Mouse (Mus musculus) liver, embryonic 13.5 days (tissue): ENCODE results near the gene Mrpl18. TPM values are rescaled to one million over a fixed set of nuclear protein-coding genes. Genes with fewer than 3 reads are reported as not detected.
A peak's percentile ranks its signal among the peaks of the same experiment; 100 is the strongest.

Experiments
- ATAC-seq: fragments of 200-750 bp; cut with Nextera tagmentation; 2 replicates; pipeline ENCODE4 v1.8.0; 2017; ENCODE audit warnings: low read depth, mild to moderate bottlenecking, moderate number of reproducible peaks, moderate library complexity
- DNase-seq: peaks from one replicate; pipeline ENCODE4 v3.0.0; 2022
- H3K27ac ChIP-seq: fragments of 300-500 bp; sonication (generic); 2 replicates; pipeline ENCODE4 v1.5.1; 2015; ENCODE audit warnings: moderate library complexity, mild to moderate bottlenecking, inconsistent platforms
- H3K27me3 ChIP-seq: fragments of 300-500 bp; sonication (generic); 2 replicates; pipeline ENCODE4 v1.6.1; 2015; ENCODE audit warnings: mild to moderate bottlenecking, inconsistent platforms
- H3K36me3 ChIP-seq: fragments of 300-500 bp; sonication (generic); 2 replicates; pipeline ENCODE4 v1.6.1; 2015; ENCODE audit warnings: mild to moderate bottlenecking, inconsistent platforms
- H3K4me1 ChIP-seq: fragments of 300-500 bp; sonication (generic); replicated peaks from 2 replicates; pipeline ENCODE4 v1.6.1; 2015; ENCODE audit warnings: inconsistent platforms
- H3K4me2 ChIP-seq: fragments of 300-500 bp; sonication (generic); 2 replicates; pipeline ENCODE4 v1.6.1; 2015; ENCODE audit warnings: inconsistent platforms, mild to moderate bottlenecking, moderate library complexity
- H3K4me3 ChIP-seq: fragments of 300-500 bp; sonication (generic); replicated peaks from 2 replicates; pipeline ENCODE4 v1.5.1; 2015; ENCODE audit warnings: mild to moderate bottlenecking, inconsistent platforms
- H3K9ac ChIP-seq: fragments of 300-500 bp; sonication (generic); 2 replicates; pipeline ENCODE4 v1.6.1; 2015; ENCODE audit warnings: mild to moderate bottlenecking, inconsistent platforms
- H3K9me3 ChIP-seq: fragments of 300-500 bp; sonication (generic); replicated peaks from 2 replicates; pipeline ENCODE4 v1.6.1; 2016; ENCODE audit warnings: inconsistent platforms
- WGBS: fragments of 180-500 bp; shearing (Covaris S2); methylation state at CpG from one replicate; pipeline ENCODE4 v1.1.7; 2015; ENCODE audit not compliant: insufficient replicate concordance; 5-methylcytosine and 5-hydroxymethylcytosine counted together
- microRNA-seq: library from miRNA; unstranded; fragments of <30 nt; microRNA quantifications from one replicate; pipeline ENCODE4, GENCODE M21; 2016
- polyA plus RNA-seq: library from polyadenylated mRNA; unstranded; fragments of >200 nt; fragmentation: Nextera tagmentation; extraction: Ambion mirVana; gene quantifications from 2 replicates; pipeline ENCODE4 v1.2.1, GENCODE M21; 2015

Gene Mrpl18
- polyA plus RNA-seq, 1 experiment from 2014 or later, result 184 TPM

DNA sequence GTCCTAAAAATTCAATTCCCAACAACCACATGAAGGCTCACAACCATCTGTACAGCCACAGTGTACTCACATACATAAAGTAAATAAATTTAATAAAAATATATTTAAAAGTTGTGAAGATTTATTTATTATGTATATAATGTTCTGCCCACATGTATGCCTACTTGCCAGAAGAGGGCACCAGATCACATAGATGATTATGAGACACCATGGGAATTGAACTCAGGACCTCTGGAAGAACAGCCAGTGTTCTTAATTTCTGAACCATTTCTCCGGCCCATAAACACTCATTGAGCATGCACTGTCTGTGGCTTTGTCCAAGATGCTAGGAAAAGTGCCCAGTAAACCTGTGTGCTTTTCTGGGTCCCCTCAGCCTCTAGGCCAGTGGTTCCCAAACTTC is 34.9 kb downstream of the Mrpl18 start:
- Histone ChIP-seq H3K4me2 (no peak overlapping the region), H3K27me3 (peaks cover 12% of the 10 kb centered on the region; the same call in 1 of the 2 replicates), H3K27ac (no peak overlapping the region), H3K4me3 (no peak overlapping the region), H3K9ac (no peak overlapping the region), H3K9me3 (no peaks in the 10 kb centered on the region), H3K36me3 (no peaks in the 10 kb centered on the region), H3K4me1 (peaks cover 7% of the 10 kb centered on the region; the same call in 1 of the 2 replicates)
- 54% methylated on average over 1 of the region's 1 CpGs for WGBS
- DNase-seq (no peak), ATAC-seq (no peak)

GRCm38 (mm10) chr17:12880178-12880577 is 36.0 kb downstream of the Mrpl18 start:
- DNase-seq (peak; percentile 53), ATAC-seq (0 out of 2 replicates have a peak, but pooled peaks have one; percentile 47)
- Histone ChIP-seq H3K4me3 (peak overlapping the region; percentile 12; the same call in 1 of the 2 replicates), H3K4me2 (peak overlapping the region; percentile 43), H3K9me3 (no peaks in the 10 kb centered on the region), H3K4me1 (peaks cover 7% of the 10 kb centered on the region; the same call in 1 of the 2 replicates), H3K27ac (no peak overlapping the region), H3K9ac (no peak overlapping the region), H3K27me3 (peaks cover 12% of the 10 kb centered on the region; the same call in 1 of the 2 replicates), H3K36me3 (no peaks in the 10 kb centered on the region)
- WGBS, result 3% methylated on average over 14 of the region's 14 CpGs

DNA sequence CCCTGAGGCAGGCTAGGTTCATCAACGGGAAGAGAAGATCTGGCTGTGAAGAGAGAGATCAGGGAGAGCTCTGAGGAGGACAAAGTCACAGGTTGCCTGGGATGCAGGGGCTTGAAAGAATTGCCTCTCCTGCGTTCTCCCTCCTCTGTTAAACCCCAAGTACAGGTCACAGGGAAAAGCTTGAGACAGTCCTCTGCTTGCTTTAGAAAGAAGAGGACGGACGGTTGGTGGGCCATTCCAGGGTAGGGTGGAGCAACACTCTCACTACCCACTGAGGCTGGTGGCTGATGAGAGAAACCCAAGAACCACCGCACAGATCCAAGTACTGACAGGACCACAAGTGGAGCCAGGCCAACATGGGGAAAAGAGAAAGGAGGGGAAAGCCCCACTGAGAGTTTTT is 40.4 kb downstream of the Mrpl18 start, which contains the start of gene Mrgprh:
Gene Mrgprh (plus strand): TSS at position 301 of the 400 bp plus-strand sequence.
- Histone ChIP-seq H3K9ac (no peak within 1 kb of the TSS), H3K4me3 (no peak within 1 kb of the TSS), H3K27ac (no peak within 1 kb of the TSS), H3K4me1 (peaks cover 7% of the 10 kb centered on the region; the same call in 1 of the 2 replicates), H3K36me3 (no peaks in the 10 kb centered on the region), H3K9me3 (no peaks in the 10 kb centered on the region), H3K4me2 (no peak within 1 kb of the TSS), H3K27me3 (peaks cover 32% of the 10 kb centered on the region)
- WGBS, result 47% methylated on average over 5 of the region's 5 CpGs
- no peak for DNase-seq
- ATAC-seq, result no peak

GRCm38 (mm10) chr17:12872275-12873028 is 43.7 kb downstream of the Mrpl18 start:
- no peak overlapping the region for H3K27ac ChIP-seq
- H3K4me1 ChIP-seq, result no peaks in the 10 kb centered on the region
- DNase-seq (no peak), ATAC-seq (no peak)
- H3K9me3 ChIP-seq, result no peaks in the 10 kb centered on the region
- H3K9ac ChIP-seq, result no peak overlapping the region
- no peak overlapping the region for H3K4me3 ChIP-seq
- no peak overlapping the region for H3K4me2 ChIP-seq
- WGBS, result 57% methylated on average over 16 of the region's 16 CpGs
- H3K36me3 ChIP-seq, result no peaks in the 10 kb centered on the region
- H3K27me3 ChIP-seq, result peaks cover 35% of the 10 kb centered on the region

DNA sequence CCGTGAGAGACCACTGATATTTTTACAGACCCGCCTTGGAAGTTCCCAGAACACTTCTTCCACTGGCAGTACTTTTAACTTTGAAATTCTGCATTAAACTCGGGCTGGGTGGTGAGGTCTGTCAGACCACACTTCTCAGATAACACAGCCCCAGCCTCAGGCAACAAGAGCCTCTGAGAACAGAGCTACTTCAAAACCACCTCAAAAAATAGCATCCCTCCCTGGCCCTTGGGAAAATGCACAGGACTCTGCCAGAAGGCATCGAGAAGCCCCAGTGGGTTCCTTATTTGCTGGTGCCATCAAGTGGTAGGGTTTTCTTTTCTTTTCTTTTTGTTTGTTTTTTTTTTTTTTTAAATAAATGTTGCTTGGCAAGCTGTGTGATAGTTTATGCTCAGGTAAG is 47.5 kb downstream of the Mrpl18 start:
- ATAC-seq, result no peak
- no peak overlapping the region for H3K4me2 ChIP-seq
- no peaks in the 10 kb centered on the region for H3K4me1 ChIP-seq
- DNase-seq, result no peak
- 8% methylated on average over 4 of the region's 4 CpGs for WGBS
- H3K9ac ChIP-seq, result no peak overlapping the region
- H3K9me3 ChIP-seq, result no peaks in the 10 kb centered on the region
- H3K4me3 ChIP-seq, result no peak overlapping the region
- H3K27me3 ChIP-seq, result peaks cover 30% of the 10 kb centered on the region
- no peaks in the 10 kb centered on the region for H3K36me3 ChIP-seq
- H3K27ac ChIP-seq, result no peak overlapping the region

DNA sequence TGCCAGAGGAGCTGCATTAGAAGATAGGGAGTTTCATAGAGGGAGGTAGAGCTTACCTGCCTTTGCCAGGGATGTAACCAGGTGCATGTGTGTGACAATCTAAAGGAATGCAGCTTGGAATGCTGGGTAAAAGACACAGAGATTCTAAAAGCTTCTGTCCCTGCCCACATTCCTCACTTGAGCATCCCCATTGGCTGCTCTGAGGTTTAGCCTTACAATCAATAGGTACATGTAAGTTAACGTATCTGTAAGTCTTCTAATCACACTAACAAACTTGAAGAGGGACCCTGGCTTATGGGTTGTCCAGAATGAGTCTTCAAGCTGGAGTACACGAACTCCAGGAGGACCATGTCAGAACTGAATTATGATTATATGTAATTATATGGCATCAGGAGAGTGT is 48.1 kb downstream of the Mrpl18 start, which contains the start of gene Mas1:
Gene Mas1 (minus strand): TSS at position 101 of the 400 bp plus-strand sequence.
- no peaks in the 10 kb centered on the region for H3K9me3 ChIP-seq
- no peak within 1 kb of the TSS for H3K4me2 ChIP-seq
- DNase-seq (no peak), ATAC-seq (no peak)
- H3K9ac ChIP-seq, result no peak within 1 kb of the TSS
- H3K36me3 ChIP-seq, result no peaks in the 10 kb centered on the region
- peaks cover 30% of the 10 kb centered on the region for H3K27me3 ChIP-seq
- no peaks in the 10 kb centered on the region for H3K4me1 ChIP-seq
- WGBS, result 39% methylated on average over 2 of the region's 2 CpGs
- no peak within 1 kb of the TSS for H3K27ac ChIP-seq
- no peak within 1 kb of the TSS for H3K4me3 ChIP-seq

GRCm38 (mm10) chr17:12866853-12867252 is 49.3 kb downstream of the Mrpl18 start:
- 65% methylated on average over 10 of the region's 10 CpGs for WGBS
- no peak overlapping the region for H3K4me3 ChIP-seq
- H3K36me3 ChIP-seq, result no peaks in the 10 kb centered on the region
- no peak overlapping the region for H3K4me2 ChIP-seq
- no peak overlapping the region for H3K9ac ChIP-seq
- peaks cover 20% of the 10 kb centered on the region for H3K27me3 ChIP-seq
- DNase-seq (no peak), ATAC-seq (no peak)
- no peak overlapping the region for H3K27ac ChIP-seq
- H3K9me3 ChIP-seq, result no peaks in the 10 kb centered on the region
- H3K4me1 ChIP-seq, result no peaks in the 10 kb centered on the region

GRCm38 (mm10) chr17:12865407-12865806 is 50.7 kb downstream of the Mrpl18 start:
- no peak overlapping the region for H3K9ac ChIP-seq
- no peak for DNase-seq
- H3K27me3 ChIP-seq, result peaks cover 11% of the 10 kb centered on the region; the same call in 1 of the 2 replicates
- H3K9me3 ChIP-seq, result no peaks in the 10 kb centered on the region
- no peaks in the 10 kb centered on the region for H3K36me3 ChIP-seq
- no peak overlapping the region for H3K4me3 ChIP-seq
- no peak overlapping the region for H3K4me2 ChIP-seq
- no peak overlapping the region for H3K27ac ChIP-seq
- 35% methylated on average over 3 of the region's 3 CpGs for WGBS
- no peak for ATAC-seq
- no peaks in the 10 kb centered on the region for H3K4me1 ChIP-seq

DNA sequence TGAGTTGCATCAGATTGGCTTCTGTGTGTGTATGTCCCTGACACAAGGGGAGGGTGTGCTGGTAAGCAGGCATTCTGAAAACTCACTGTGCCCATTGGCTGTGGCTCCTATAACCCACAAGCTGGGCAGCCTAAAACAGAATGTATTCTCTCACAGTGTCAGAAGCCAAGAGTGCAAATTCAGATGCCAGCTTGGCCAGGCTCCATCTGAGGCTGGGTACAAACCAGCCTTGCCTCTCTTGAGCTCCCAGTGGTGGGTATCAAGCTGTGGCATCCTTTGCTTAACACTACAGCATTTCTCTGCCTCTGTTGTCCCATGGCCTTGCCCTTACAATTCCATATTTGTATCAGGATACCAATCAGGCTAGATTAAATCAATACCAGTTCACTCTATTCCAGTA is 52.0 kb downstream of the Mrpl18 start:
- no peaks in the 10 kb centered on the region for H3K27me3 ChIP-seq
- DNase-seq (no peak), ATAC-seq (no peak)
- H3K27ac ChIP-seq, result no peak overlapping the region
- H3K9ac ChIP-seq, result no peak overlapping the region
- no peak overlapping the region for H3K4me3 ChIP-seq
- H3K36me3 ChIP-seq, result no peaks in the 10 kb centered on the region
- no peaks in the 10 kb centered on the region for H3K4me1 ChIP-seq
- H3K4me2 ChIP-seq, result no peak overlapping the region
- H3K9me3 ChIP-seq, result no peaks in the 10 kb centered on the region

Small RNAs within 50 kb of the gene (microRNA-seq; reads per million reads assigned to microRNA genes)
- not detected for gene Gm24085

Other genes starting within 250 kb of the Mrpl18 start
- not detected in 2 replicates for gene Slc22a1, start 240.5 kb downstream of the Mrpl18 start, polyA plus RNA-seq
- 13.8 and 17.4 TPM in 2 replicates for gene Igf2r, start 146.7 kb downstream of the Mrpl18 start, polyA plus RNA-seq
- gene Mas1, start 48.2 kb downstream of the Mrpl18 start, polyA plus RNA-seq, result 0.22 TPM in 1 of 2 replicates, not detected in the other
- gene Mrgprh, start 40.3 kb downstream of the Mrpl18 start, polyA plus RNA-seq, result not detected in 2 replicates
- 0.40 and 0.66 TPM in 2 replicates for gene Pnldc1, start 6.1 kb downstream of the Mrpl18 start, polyA plus RNA-seq
- 346 and 426 TPM in 2 replicates for gene Tcp1, start 644 bp downstream of the Mrpl18 start, polyA plus RNA-seq
- gene Acat3, start 24.3 kb upstream of the Mrpl18 start, polyA plus RNA-seq, result 1.9 and 2.6 TPM in 2 replicates
- 87.7 and 104 TPM in 2 replicates for gene Acat2, start 44.4 kb upstream of the Mrpl18 start, polyA plus RNA-seq
- 63.4 and 69.1 TPM in 2 replicates for gene Wtap, start 77.8 kb upstream of the Mrpl18 start, polyA plus RNA-seq
- 146 and 149 TPM in 2 replicates for gene Sod2, start 90.5 kb upstream of the Mrpl18 start, polyA plus RNA-seq
- gene Gpr31b, start 136.0 kb upstream of the Mrpl18 start, polyA plus RNA-seq, result not detected in 2 replicates
- not detected in 2 replicates for gene Tcp10b, start 144.8 kb upstream of the Mrpl18 start, polyA plus RNA-seq
- 0.05 TPM in 1 of 2 replicates, not detected in the other for gene Unc93a, start 215.5 kb upstream of the Mrpl18 start, polyA plus RNA-seq